Mouse (Mus musculus): ENCODE measurements around the gene Ddx56. TPM values are rescaled to one million over a fixed set of nuclear protein-coding genes. Genes with fewer than 3 reads are reported as not detected.

Gene Ddx56
- 8.7 TPM for polyA plus RNA-seq (2014; fragmentation: Illumina TruSeq; extraction: RNeasy Lipid Tissue Mini Kit (QIAGEN cat#74804))

GRCm38 (mm10) chr11:6267320-6268254, at the start of gene Ddx56:
Gene Ddx56 (minus strand): TSS chr11:6267772.

GRCm38 (mm10) chr11:6291401-6292115, 24.0 kb upstream of the Ddx56 start, which contains the start of gene Ogdh:
Gene Ogdh (plus strand): TSS chr11:6291633.

GRCm38 (mm10) chr11:6274387-6275093, 7.0 kb upstream of the Ddx56 start, which contains the start of gene Tmed4:
Gene Tmed4 (minus strand): TSS chr11:6274870.

GRCm38 (mm10) chr11:6230012-6230411, 37.6 kb downstream of the Ddx56 start, which contains the start of gene Npc1l1:
Gene Npc1l1 (minus strand): TSS chr11:6230143.

Other genes starting within 250 kb of the Ddx56 start
- 0.17 TPM for gene Camk2b, start 201.4 kb downstream of the Ddx56 start, polyA plus RNA-seq (2014; fragmentation: Illumina TruSeq; extraction: RNeasy Lipid Tissue Mini Kit (QIAGEN cat#74804))
- gene A730071L15Rik, start 67.7 kb downstream of the Ddx56 start, polyA plus RNA-seq (2014; fragmentation: Illumina TruSeq; extraction: RNeasy Lipid Tissue Mini Kit (QIAGEN cat#74804)) = not detected
- 21.9 TPM for gene Nudcd3, start 67.4 kb downstream of the Ddx56 start, polyA plus RNA-seq (2014; fragmentation: Illumina TruSeq; extraction: RNeasy Lipid Tissue Mini Kit (QIAGEN cat#74804))
- gene Npc1l1, start 37.6 kb downstream of the Ddx56 start, polyA plus RNA-seq (2014; fragmentation: Illumina TruSeq; extraction: RNeasy Lipid Tissue Mini Kit (QIAGEN cat#74804)) = not detected
- 46.5 TPM for gene Tmed4, start 7.1 kb upstream of the Ddx56 start, polyA plus RNA-seq (2014; fragmentation: Illumina TruSeq; extraction: RNeasy Lipid Tissue Mini Kit (QIAGEN cat#74804))
- 64.3 TPM for gene Ogdh, start 23.9 kb upstream of the Ddx56 start, polyA plus RNA-seq (2014; fragmentation: Illumina TruSeq; extraction: RNeasy Lipid Tissue Mini Kit (QIAGEN cat#74804))
- 0.63 TPM for gene Zmiz2, start 121.3 kb upstream of the Ddx56 start, polyA plus RNA-seq (2014; fragmentation: Illumina TruSeq; extraction: RNeasy Lipid Tissue Mini Kit (QIAGEN cat#74804))
- 1,012 TPM for gene Ppia, start 147.7 kb upstream of the Ddx56 start, polyA plus RNA-seq (2014; fragmentation: Illumina TruSeq; extraction: RNeasy Lipid Tissue Mini Kit (QIAGEN cat#74804))
- 19.9 TPM for gene H2afv, start 176.7 kb upstream of the Ddx56 start, polyA plus RNA-seq (2014; fragmentation: Illumina TruSeq; extraction: RNeasy Lipid Tissue Mini Kit (QIAGEN cat#74804))
- 347 TPM for gene Purb, start 208.1 kb upstream of the Ddx56 start, polyA plus RNA-seq (2014; fragmentation: Illumina TruSeq; extraction: RNeasy Lipid Tissue Mini Kit (QIAGEN cat#74804))

Data from ovary, adult 10 weeks (tissue).